Mouse (Mus musculus) hindbrain, embryonic 12.5 days (tissue): ENCODE data around the gene Pde9a. TPM values are rescaled to one million over a fixed set of nuclear protein-coding genes. Genes with fewer than 3 reads are reported as not detected.

Experiments used
- ATAC-seq: fragments of 200-750 bp; cut with Nextera tagmentation; 2 replicates; pipeline ENCODE4 v1.8.0; 2017; ENCODE audit warnings: moderate TSS enrichment; ENCODE audit not compliant: low FRiP score
- H3K27ac ChIP-seq: fragments of 300-500 bp; sonication (generic); 2 replicates; pipeline ENCODE4 v1.5.1; 2016; ENCODE audit warnings: mild to moderate bottlenecking
- H3K27me3 ChIP-seq: fragments of 300-500 bp; sonication (generic); 2 replicates; pipeline ENCODE4 v1.6.1; 2016; ENCODE audit warnings: mild to moderate bottlenecking
- H3K36me3 ChIP-seq: fragments of 300-500 bp; sonication (generic); 2 replicates; pipeline ENCODE4 v1.6.1; 2016; ENCODE audit warnings: mild to moderate bottlenecking
- H3K4me1 ChIP-seq: fragments of 300-500 bp; sonication (generic); 2 replicates; pipeline ENCODE4 v1.6.1; 2016
- H3K4me2 ChIP-seq: fragments of 300-500 bp; sonication (generic); replicated peaks from 2 replicates; pipeline ENCODE4 v1.6.1; 2016; ENCODE audit warnings: mild to moderate bottlenecking
- H3K4me3 ChIP-seq: fragments of 300-500 bp; sonication (generic); 2 replicates; pipeline ENCODE4 v1.5.1; 2016; ENCODE audit warnings: mild to moderate bottlenecking
- H3K9ac ChIP-seq: fragments of 300-500 bp; sonication (generic); 2 replicates; pipeline ENCODE4 v1.6.1; 2016; ENCODE audit warnings: mild to moderate bottlenecking, moderate library complexity
- H3K9me3 ChIP-seq: fragments of 300-500 bp; sonication (generic); replicated peaks from 2 replicates; pipeline ENCODE4 v1.6.1; 2016; ENCODE audit warnings: mild to moderate bottlenecking
- WGBS: fragments of 180-500 bp; shearing (Covaris S2); methylation state at CpG from one replicate; pipeline ENCODE4 v1.1.7; 2016; 5-methylcytosine and 5-hydroxymethylcytosine counted together
- polyA plus RNA-seq: library from polyadenylated mRNA; unstranded; fragments of >200 nt; fragmentation: Nextera tagmentation; extraction: Ambion mirVana; gene quantifications from 2 replicates; pipeline ENCODE4 v1.2.1, GENCODE M21; 2016

Pde9a gene
- polyA plus RNA-seq, 1 experiment from 2014 or later = 30.4 TPM

- peaks cover 34% of the 10 kb centered on the region for H3K4me1 ChIP-seq
- no peaks in the 10 kb centered on the region for H3K36me3 ChIP-seq
- H3K27ac ChIP-seq = no peak overlapping the region
- H3K9ac ChIP-seq = no peak overlapping the region
- no peak overlapping the region for H3K4me2 ChIP-seq
- no peak overlapping the region for H3K4me3 ChIP-seq
- ATAC-seq = no peak
- no peaks in the 10 kb centered on the region for H3K9me3 ChIP-seq
- peaks cover 10% of the 10 kb centered on the region for H3K27me3 ChIP-seq
- 26% methylated on average over 13 of the region's 13 CpGs for WGBS
These were observed 50.2 kb downstream of the Pde9a start for GRCm38 (mm10) chr17:31435934-31436813.

- no peak for ATAC-seq
- Histone ChIP-seq H3K9me3 (no peaks in the 10 kb centered on the region), H3K36me3 (no peaks in the 10 kb centered on the region), H3K9ac (no peak overlapping the region), H3K4me2 (no peak overlapping the region), H3K27ac (no peak overlapping the region), H3K4me3 (no peak overlapping the region), H3K27me3 (peaks cover 10% of the 10 kb centered on the region), H3K4me1 (peaks cover 34% of the 10 kb centered on the region)
- 92% methylated on average over 5 of the region's 5 CpGs for WGBS
These were observed 50.9 kb downstream of the Pde9a start for GRCm38 (mm10) chr17:31436814-31437406.

- Histone ChIP-seq H3K9ac (no peak overlapping the region), H3K27ac (no peak overlapping the region), H3K9me3 (no peaks in the 10 kb centered on the region), H3K4me2 (no peak overlapping the region), H3K36me3 (no peaks in the 10 kb centered on the region), H3K27me3 (peaks cover 6% of the 10 kb centered on the region), H3K4me3 (no peak overlapping the region), H3K4me1 (peaks cover 33% of the 10 kb centered on the region)
- no peak for ATAC-seq
- 91% methylated on average over 9 of the region's 9 CpGs for WGBS
These were observed 51.5 kb downstream of the Pde9a start for GRCm38 (mm10) chr17:31437482-31437881.

GRCm38 (mm10) chr17:31439978-31440377 is 54.0 kb downstream of the Pde9a start:
- 77% methylated on average over 4 of the region's 4 CpGs for WGBS
- no peaks in the 10 kb centered on the region for H3K27me3 ChIP-seq
- no peak for ATAC-seq

GRCm38 (mm10) chr17:31442513-31442912 is 56.5 kb downstream of the Pde9a start:
- H3K9ac ChIP-seq = no peak overlapping the region
- no peaks in the 10 kb centered on the region for H3K27me3 ChIP-seq
- 94% methylated on average over 8 of the region's 8 CpGs for WGBS
- H3K4me3 ChIP-seq = no peak overlapping the region
- H3K4me2 ChIP-seq = no peak overlapping the region
- H3K36me3 ChIP-seq = peaks cover 26% of the 10 kb centered on the region
- H3K9me3 ChIP-seq = no peaks in the 10 kb centered on the region
- no peak overlapping the region for H3K27ac ChIP-seq
- H3K4me1 ChIP-seq = peaks cover 13% of the 10 kb centered on the region
- ATAC-seq = no peak

More at GRCm38 (mm10) chr17:31439978-31440377, 54.0 kb downstream of the Pde9a start:
- H3K4me3 ChIP-seq = no peak overlapping the region
- no peak overlapping the region for H3K4me2 ChIP-seq
- H3K4me1 ChIP-seq = peaks cover 17% of the 10 kb centered on the region
- no peaks in the 10 kb centered on the region for H3K9me3 ChIP-seq
- H3K27ac ChIP-seq = no peak overlapping the region
- peaks cover 9% of the 10 kb centered on the region; the same call in 1 of the 2 replicates for H3K36me3 ChIP-seq
- no peak overlapping the region for H3K9ac ChIP-seq

- H3K4me2 ChIP-seq = no peak overlapping the region
- WGBS = 65% methylated on average over 7 of the region's 7 CpGs
- H3K4me1 ChIP-seq = peaks cover 13% of the 10 kb centered on the region
- H3K9ac ChIP-seq = no peak overlapping the region
- ATAC-seq = no peak
- no peak overlapping the region for H3K27ac ChIP-seq
- H3K27me3 ChIP-seq = no peaks in the 10 kb centered on the region
- H3K36me3 ChIP-seq = peaks cover 34% of the 10 kb centered on the region
- H3K9me3 ChIP-seq = no peaks in the 10 kb centered on the region
- H3K4me3 ChIP-seq = no peak overlapping the region
These were observed 58.2 kb downstream of the Pde9a start for GRCm38 (mm10) chr17:31444251-31444650.

GRCm38 (mm10) chr17:31445061-31445731 is 59.2 kb downstream of the Pde9a start:
- no peak for ATAC-seq
- H3K4me3 ChIP-seq = no peak overlapping the region
- H3K4me1 ChIP-seq = peaks cover 16% of the 10 kb centered on the region
- no peak overlapping the region for H3K4me2 ChIP-seq
- no peaks in the 10 kb centered on the region for H3K9me3 ChIP-seq
- H3K36me3 ChIP-seq = peaks cover 34% of the 10 kb centered on the region
- no peak overlapping the region for H3K9ac ChIP-seq
- H3K27ac ChIP-seq = no peak overlapping the region
- 51% methylated on average over 7 of the region's 7 CpGs for WGBS
- H3K27me3 ChIP-seq = no peaks in the 10 kb centered on the region

- no peak for ATAC-seq
- Histone ChIP-seq H3K9me3 (no peaks in the 10 kb centered on the region), H3K36me3 (peaks cover 33% of the 10 kb centered on the region), H3K4me3 (no peak overlapping the region), H3K27ac (no peak overlapping the region), H3K4me2 (no peak overlapping the region), H3K4me1 (peaks cover 32% of the 10 kb centered on the region), H3K27me3 (no peaks in the 10 kb centered on the region), H3K9ac (no peak overlapping the region)
- 83% methylated on average over 5 of the region's 5 CpGs for WGBS
These were observed 61.8 kb downstream of the Pde9a start for GRCm38 (mm10) chr17:31447766-31448165.

- ATAC-seq = no peak
- 75% methylated on average over 1 of the region's 1 CpGs for WGBS
- Histone ChIP-seq H3K27me3 (no peaks in the 10 kb centered on the region), H3K27ac (no peak overlapping the region), H3K9me3 (no peaks in the 10 kb centered on the region), H3K9ac (no peak overlapping the region), H3K4me2 (no peak overlapping the region), H3K36me3 (peaks cover 28% of the 10 kb centered on the region), H3K4me1 (peaks cover 31% of the 10 kb centered on the region), H3K4me3 (no peak overlapping the region)
These were observed 62.5 kb downstream of the Pde9a start for GRCm38 (mm10) chr17:31448519-31448918.

- ATAC-seq = no peak
- Histone ChIP-seq H3K4me3 (no peak overlapping the region), H3K27ac (no peak overlapping the region), H3K27me3 (no peaks in the 10 kb centered on the region), H3K4me2 (no peak overlapping the region), H3K9ac (no peak overlapping the region), H3K9me3 (no peaks in the 10 kb centered on the region), H3K4me1 (peaks cover 23% of the 10 kb centered on the region), H3K36me3 (peaks cover 24% of the 10 kb centered on the region)
- WGBS = 85% methylated on average over 3 of the region's 3 CpGs
These were observed 64.2 kb downstream of the Pde9a start for GRCm38 (mm10) chr17:31450206-31450605.

- H3K9ac ChIP-seq = no peak overlapping the region
- no peak overlapping the region for H3K4me3 ChIP-seq
- no peak overlapping the region for H3K4me2 ChIP-seq
- H3K36me3 ChIP-seq = peaks cover 29% of the 10 kb centered on the region
- H3K27ac ChIP-seq = peak overlapping the region; percentile 64
- no peak for ATAC-seq
- no peaks in the 10 kb centered on the region for H3K27me3 ChIP-seq
- peaks cover 19% of the 10 kb centered on the region for H3K4me1 ChIP-seq
- 41% methylated on average over 8 of the region's 8 CpGs for WGBS
- H3K9me3 ChIP-seq = no peaks in the 10 kb centered on the region
These were observed 65.2 kb downstream of the Pde9a start for GRCm38 (mm10) chr17:31451179-31451708.

GRCm38 (mm10) chr17:31452816-31453215 is 66.8 kb downstream of the Pde9a start:
- Histone ChIP-seq H3K36me3 (peaks cover 27% of the 10 kb centered on the region), H3K4me1 (peaks cover 19% of the 10 kb centered on the region), H3K9me3 (no peaks in the 10 kb centered on the region), H3K4me2 (no peak overlapping the region), H3K4me3 (no peak overlapping the region), H3K27me3 (no peaks in the 10 kb centered on the region), H3K27ac (no peak overlapping the region), H3K9ac (no peak overlapping the region)
- WGBS = 70% methylated on average over 2 of the region's 2 CpGs
- ATAC-seq = no peak
